Mouse (Mus musculus) lung, postnatal 0 days (tissue): ENCODE results near the gene Ehbp1l1. TPM values are rescaled to one million over a fixed set of nuclear protein-coding genes. Genes with fewer than 3 reads are reported as not detected.
A peak's percentile ranks its signal among the peaks of the same experiment; 100 is the strongest.

Source experiments
- ATAC-seq: fragments of 200-750 bp; cut with Nextera tagmentation; 2 replicates; pipeline ENCODE4 v1.8.0; 2017; ENCODE audit warnings: moderate library complexity
- DNase-seq: peaks from one replicate; pipeline ENCODE4 v3.0.0-alpha.2; 2016; ENCODE audit warnings: low spot score
- H3K27ac ChIP-seq: fragments of 300-500 bp; sonication (generic); 2 replicates; pipeline ENCODE4 v1.5.1; 2014; ENCODE audit warnings: antibody characterized with exemption, mild to moderate bottlenecking, low read length, mixed read lengths
- H3K27me3 ChIP-seq: fragments of 300-500 bp; sonication (generic); replicated peaks from 2 replicates; pipeline ENCODE4 v1.6.1; 2014; ENCODE audit warnings: low read length, mixed read lengths; ENCODE audit not compliant: insufficient read depth
- H3K36me3 ChIP-seq: fragments of 300-500 bp; sonication (generic); 2 replicates; pipeline ENCODE4 v1.6.1; 2014; ENCODE audit warnings: low read length, mixed read lengths; ENCODE audit not compliant: insufficient read depth
- H3K4me1 ChIP-seq: fragments of 300-500 bp; sonication (generic); 2 replicates; pipeline ENCODE4 v1.6.1; 2014; ENCODE audit warnings: antibody characterized with exemption, low read depth, low read length, mixed read lengths; ENCODE audit not compliant: insufficient read depth
- H3K4me2 ChIP-seq: fragments of 300-500 bp; sonication (generic); replicated peaks from 2 replicates; pipeline ENCODE4 v1.6.1; 2014; ENCODE audit warnings: low read depth, mild to moderate bottlenecking, low read length, moderate library complexity, mixed read lengths
- H3K4me3 ChIP-seq: fragments of 300-500 bp; sonication (generic); 2 replicates; pipeline ENCODE4 v1.5.1; 2014; ENCODE audit warnings: low read depth, low read length
- H3K9ac ChIP-seq: fragments of 300-500 bp; sonication (generic); replicated peaks from 2 replicates; pipeline ENCODE4 v1.6.1; 2014; ENCODE audit warnings: low read depth, mild to moderate bottlenecking
- H3K9me3 ChIP-seq: fragments of 300-500 bp; sonication (generic); 2 replicates; pipeline ENCODE4 v1.6.1; 2016; ENCODE audit warnings: low read length, mixed read lengths
- CTCF ChIP-seq: IDR thresholded peaks from 2 replicates; pipeline ENCODE4 v1.5.1; 2016; ENCODE audit warnings: antibody characterized with exemption, mild to moderate bottlenecking
- EP300 ChIP-seq: IDR thresholded peaks from 2 replicates; pipeline ENCODE4 v1.6.1; 2016; ENCODE audit warnings: antibody characterized with exemption, mild to moderate bottlenecking, control low read depth
- WGBS: fragments of 180-500 bp; shearing (Covaris S2); extraction: QIAGEN DNeasy Blood & Tissue Kit; methylation state at CpG from one replicate; pipeline ENCODE4 v1.1.7; 2014; 5-methylcytosine and 5-hydroxymethylcytosine counted together
- polyA plus RNA-seq: library from polyadenylated mRNA; unstranded; fragments of >200 nt; fragmentation: Nextera tagmentation; extraction: Ambion mirVana; gene quantifications from 2 replicates; pipeline ENCODE4 v1.2.1, GENCODE M21; 2015

The Ehbp1l1 gene
- polyA plus RNA-seq, 1 experiment from 2014 or later, result 19.3 TPM

GRCm38 (mm10) chr19:5739446-5739845, 13.3 kb upstream of the Ehbp1l1 start:
- H3K4me3 ChIP-seq, result no peak overlapping the region
- H3K9ac ChIP-seq, result no peak overlapping the region
- H3K27me3 ChIP-seq, result no peaks in the 10 kb centered on the region
- TF ChIP-seq CTCF (peak; percentile 12; the same call in 1 of the 2 replicates), EP300 (no peak)
- DNase-seq, result no peak
- H3K9me3 ChIP-seq, result no peaks in the 10 kb centered on the region
- WGBS, result 43% methylated on average over 2 of the region's 2 CpGs
- H3K4me2 ChIP-seq, result no peak overlapping the region
- peak overlapping the region; percentile 89 for H3K27ac ChIP-seq
- H3K4me1 ChIP-seq, result peaks cover 26% of the 10 kb centered on the region
- ATAC-seq, result no peak
- no peaks in the 10 kb centered on the region for H3K36me3 ChIP-seq

DNA sequence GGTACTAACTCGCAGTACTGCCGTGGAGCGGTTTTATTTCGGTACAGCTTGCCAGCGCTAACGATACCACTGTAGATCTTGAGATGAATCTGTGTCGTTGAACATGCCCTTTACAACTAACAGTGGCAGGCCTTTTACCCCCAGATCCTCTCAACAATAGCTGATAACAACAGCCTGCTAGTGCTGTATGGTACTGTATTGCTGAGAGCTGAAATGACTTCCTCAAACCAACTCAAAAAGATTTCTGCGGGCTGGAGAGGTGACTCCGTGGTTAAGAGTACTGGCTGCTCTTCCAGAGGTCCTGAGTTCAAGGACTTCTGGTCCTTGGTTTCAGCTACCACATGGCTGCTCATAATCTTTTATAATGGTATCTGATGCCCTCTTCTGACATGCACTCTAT, 8.2 kb upstream of the Ehbp1l1 start:
- WGBS, result 75% methylated on average over 9 of the region's 9 CpGs
- ATAC-seq (no peak), DNase-seq (no peak)
- H3K4me1 ChIP-seq, result peaks cover 12% of the 10 kb centered on the region
- no peak overlapping the region for H3K4me3 ChIP-seq
- H3K27ac ChIP-seq, result no peak overlapping the region
- H3K4me2 ChIP-seq, result no peak overlapping the region
- no peak overlapping the region for H3K9ac ChIP-seq
- no peaks in the 10 kb centered on the region for H3K36me3 ChIP-seq
- H3K9me3 ChIP-seq, result no peaks in the 10 kb centered on the region
- TF ChIP-seq EP300, result no peak
- TF ChIP-seq CTCF, result no peak
- no peaks in the 10 kb centered on the region for H3K27me3 ChIP-seq

- H3K9me3 ChIP-seq, result no peaks in the 10 kb centered on the region
- peaks cover 31% of the 10 kb centered on the region for H3K4me1 ChIP-seq
- no peak for TF ChIP-seq EP300
- TF ChIP-seq CTCF, result no peak
- DNase-seq, result peak; percentile 97
- H3K36me3 ChIP-seq, result no peaks in the 10 kb centered on the region
- H3K27me3 ChIP-seq, result no peaks in the 10 kb centered on the region
- peak; percentile 84 for ATAC-seq
- H3K4me2 ChIP-seq, result peak overlapping the region; percentile 85
- H3K27ac ChIP-seq, result no peak overlapping the region
- H3K9ac ChIP-seq, result 0 out of 2 replicates have a peak overlapping the region, but pooled peaks have one; percentile 29
- WGBS, result under 1% methylated on average over 47 of the region's 47 CpGs
- peak overlapping the region; percentile 57 for H3K4me3 ChIP-seq
Observed at GRCm38 (mm10) chr19:5731264-5731978, 5.3 kb upstream of the Ehbp1l1 start.

DNA sequence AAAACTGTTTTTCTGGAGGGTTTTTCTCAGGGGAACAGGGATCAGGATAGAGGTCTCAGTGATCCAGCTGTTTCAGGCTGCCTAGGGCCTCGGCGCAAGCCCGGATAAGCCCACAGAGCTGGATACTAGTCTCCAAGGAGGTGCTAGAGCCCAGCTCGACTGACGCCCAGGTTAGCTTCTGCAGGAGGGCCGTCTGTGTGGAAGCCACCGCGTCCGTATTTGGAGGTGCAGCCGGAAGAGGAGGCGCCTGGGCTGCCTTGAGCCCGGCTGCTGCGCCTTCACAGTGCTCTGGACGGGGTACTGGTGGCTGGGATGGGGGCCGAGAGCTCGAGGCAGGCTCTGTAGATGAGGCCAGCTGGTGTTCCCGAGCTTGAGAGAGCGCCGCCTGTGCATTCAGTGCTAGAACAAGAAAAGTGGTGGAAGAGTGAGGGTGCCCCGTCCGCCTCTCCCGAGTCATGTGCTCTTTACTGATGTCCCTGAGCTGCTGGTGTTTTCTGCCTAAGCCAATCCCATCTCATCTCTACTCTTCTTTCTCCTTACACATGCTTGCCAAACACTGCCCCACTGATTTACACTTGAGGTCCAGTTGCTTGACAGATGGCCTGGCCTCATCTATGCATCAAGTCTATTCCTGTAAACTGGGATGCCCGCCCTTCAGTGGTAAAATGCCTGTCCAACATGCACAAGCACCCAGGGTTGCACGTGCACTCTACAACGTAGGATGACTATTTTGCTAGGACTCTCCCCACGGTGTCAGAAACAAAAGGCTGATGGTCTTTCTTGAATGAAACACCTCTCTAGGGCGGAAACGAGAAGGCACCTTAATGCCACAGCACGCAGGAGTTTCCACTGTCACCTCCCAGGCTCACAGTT, 4.4 kb upstream of the Ehbp1l1 start:
- DNase-seq (no peak), ATAC-seq (no peak)
- no peak for TF ChIP-seq CTCF
- no peak overlapping the region for H3K27ac ChIP-seq
- H3K36me3 ChIP-seq, result no peaks in the 10 kb centered on the region
- no peaks in the 10 kb centered on the region for H3K9me3 ChIP-seq
- peak overlapping the region; percentile 57; the same call in 1 of the 2 replicates for H3K4me3 ChIP-seq
- 0 out of 2 replicates have a peak overlapping the region, but pooled peaks have one; percentile 29 for H3K9ac ChIP-seq
- H3K27me3 ChIP-seq, result no peaks in the 10 kb centered on the region
- peak overlapping the region; percentile 85 for H3K4me2 ChIP-seq
- WGBS, result 75% methylated on average over 27 of the region's 29 CpGs
- peaks cover 35% of the 10 kb centered on the region for H3K4me1 ChIP-seq

DNA sequence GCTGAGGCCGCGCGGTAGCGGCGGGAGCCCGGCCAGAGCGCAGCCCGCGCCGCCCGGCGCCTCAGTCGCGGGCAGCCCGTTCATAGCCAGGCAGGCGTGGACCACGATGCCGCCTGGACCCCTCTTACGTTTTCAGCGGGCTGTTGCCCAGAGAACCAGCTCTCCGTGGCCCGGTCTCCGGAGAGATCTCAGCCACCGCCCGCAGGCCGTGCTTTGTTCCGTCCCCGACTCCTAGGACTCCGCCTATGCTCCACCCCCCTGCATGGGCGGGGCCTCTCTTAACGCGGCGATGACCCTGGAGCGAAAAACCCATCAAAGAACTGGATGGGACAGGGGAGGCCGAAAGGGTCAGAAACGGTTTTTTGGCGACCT, 3.3 kb upstream of the Ehbp1l1 start, which contains the start of gene Fam89b:
Gene Fam89b (minus strand): TSS at position 210 of the 372 bp plus-strand sequence.
- H3K27me3 ChIP-seq, result no peaks in the 10 kb centered on the region
- ATAC-seq (peak; percentile 69), DNase-seq (peak; percentile 94)
- peaks cover 42% of the 10 kb centered on the region for H3K4me1 ChIP-seq
- H3K4me3 ChIP-seq, result peak within 1 kb of the TSS; percentile 92
- no peak for TF ChIP-seq EP300
- no peak for TF ChIP-seq CTCF
- no peaks in the 10 kb centered on the region for H3K9me3 ChIP-seq
- no peaks in the 10 kb centered on the region for H3K36me3 ChIP-seq
- under 1% methylated on average over 37 of the region's 37 CpGs for WGBS
- peak within 1 kb of the TSS; percentile 91 for H3K27ac ChIP-seq
- H3K4me2 ChIP-seq, result peak within 1 kb of the TSS; percentile 90
- peak within 1 kb of the TSS; percentile 91 for H3K9ac ChIP-seq
